Mouse (Mus musculus) MEL (cell line): ENCODE results near the gene Armcx4.

Source experiments
- RCOR1 ChIP-seq: IDR thresholded peaks from 2 replicates; pipeline ENCODE4 v1.6.1; 2012; ENCODE audit warnings: low read depth, mild to moderate bottlenecking, inconsistent platforms, low read length, improper control_type of control experiment
- ZC3H11A ChIP-seq: IDR thresholded peaks from 2 replicates; pipeline ENCODE4 v1.6.1; 2012; ENCODE audit warnings: low read depth, mild to moderate bottlenecking, inconsistent platforms, low read length, improper control_type of control experiment

- TF ChIP-seq RCOR1 (no peak), ZC3H11A (no peak)
Observed at GRCm38 (mm10) chrX:134686739-134687171, 436 bp downstream of the Armcx4 start.
